Mouse (Mus musculus) myocyte (in vitro differentiated cells): ENCODE results near the gene Meis2. TPM values are rescaled to one million over a fixed set of nuclear protein-coding genes. Genes with fewer than 3 reads are reported as not detected.
A peak's percentile ranks its signal among the peaks of the same experiment; 100 is the strongest.

Source experiments
- H3K27me3 ChIP-seq: one replicate; pipeline ENCODE4 v1.6.1; 2011; ENCODE audit not compliant: control insufficient read depth, insufficient read depth, insufficient read length
- H3K36me3 ChIP-seq: one replicate; pipeline ENCODE4 v1.6.1; 2011; ENCODE audit not compliant: control insufficient read depth, insufficient read depth
- H3K4me2 ChIP-seq: one replicate; pipeline ENCODE4 v1.6.1; 2011; ENCODE audit warnings: low read depth, control low read depth
- H3K4me3 ChIP-seq: one replicate; pipeline ENCODE4 v1.5.1; 2011; ENCODE audit warnings: mild to moderate bottlenecking, control low read depth, moderate library complexity
- H3K79me2 ChIP-seq: one replicate; pipeline ENCODE4 v1.6.1; 2011; ENCODE audit not compliant: control insufficient read depth, insufficient read depth
- H3ac ChIP-seq: one replicate; pipeline ENCODE4 v1.6.1; 2011; ENCODE audit not compliant: control insufficient read depth, insufficient read length
- CEBPB ChIP-seq: IDR thresholded peaks from 2 replicates; pipeline ENCODE4 v1.6.1; 2011; ENCODE audit warnings: mild to moderate bottlenecking, moderate library complexity; ENCODE audit not compliant: poor library complexity, insufficient read depth, severe bottlenecking
- E2F4 ChIP-seq: IDR thresholded peaks from one replicate; pipeline ENCODE4 v1.6.1; 2011; ENCODE audit warnings: mild to moderate bottlenecking, control low read depth, moderate library complexity; ENCODE audit not compliant: insufficient read depth
- MAX ChIP-seq: IDR thresholded peaks from one replicate; pipeline ENCODE4 v1.6.1; 2011; ENCODE audit warnings: low read depth, mild to moderate bottlenecking, control low read depth
- MYOD1 ChIP-seq, 3 experiments: IDR thresholded peaks; one replicate each; pipeline ENCODE4 v1.6.1; 2011; ENCODE audit warnings: control low read depth in 2 of 3, low read depth in 2 of 3, mild to moderate bottlenecking in 2 of 3, moderate library complexity in 1 of 3; ENCODE audit not compliant: insufficient read length in 2 of 3, control insufficient read depth in 1 of 3
- MYOG ChIP-seq, 3 experiments: IDR thresholded peaks; one replicate each; pipeline ENCODE4 v1.6.1; 2011; ENCODE audit warnings: control low read depth in 2 of 3, low read depth in 2 of 3, mild to moderate bottlenecking in 2 of 3; ENCODE audit not compliant: insufficient read length in 2 of 3, control insufficient read depth in 1 of 3, insufficient read depth in 1 of 3
- POLR2A ChIP-seq: IDR thresholded peaks from one replicate; pipeline ENCODE4 v1.6.1; 2011; ENCODE audit warnings: low read depth, mild to moderate bottlenecking, control low read depth, moderate library complexity; ENCODE audit not compliant: insufficient read length
- POLR2AphosphoS2 ChIP-seq: IDR thresholded peaks from one replicate; pipeline ENCODE4 v1.6.1; 2011; ENCODE audit warnings: low read depth, control low read depth; ENCODE audit not compliant: insufficient read length
- REST ChIP-seq: IDR thresholded peaks from one replicate; pipeline ENCODE4 v1.6.1; 2011; ENCODE audit warnings: mild to moderate bottlenecking, control low read depth, moderate library complexity; ENCODE audit not compliant: insufficient read depth, insufficient read length
- SRF ChIP-seq: IDR thresholded peaks from one replicate; pipeline ENCODE4 v1.6.1; 2011; ENCODE audit warnings: low read depth; ENCODE audit not compliant: control insufficient read depth, insufficient read length
- TCF12 ChIP-seq: IDR thresholded peaks from one replicate; pipeline ENCODE4 v1.6.1; 2011; ENCODE audit warnings: mild to moderate bottlenecking, control low read depth; ENCODE audit not compliant: poor library complexity, insufficient read depth, severe bottlenecking
- TCF3 ChIP-seq: IDR thresholded peaks from one replicate; pipeline ENCODE4 v1.6.1; 2011; ENCODE audit warnings: low read depth, control low read depth; ENCODE audit not compliant: insufficient read length
- USF1 ChIP-seq: IDR thresholded peaks from one replicate; pipeline ENCODE4 v1.6.1; 2011; ENCODE audit warnings: low read depth, mild to moderate bottlenecking, control low read depth, moderate library complexity
- polyA plus RNA-seq: library from polyadenylated mRNA; unstranded; fragments of >200 nt; fragmentation: generic; extraction: Trizol; gene quantifications from one replicate; pipeline ENCODE4 v1.2.1, GENCODE M21; 2012; ENCODE audit warnings: missing spikeins

Gene Meis2
- polyA plus RNA-seq, 1 experiment, result 9.3 TPM

GRCm38 (mm10) chr2:116072321-116072640 lies 6.6 kb upstream of the Meis2 start:
- Histone ChIP-seq H3K36me3 (no peaks in the 10 kb centered on the region), H3K4me2 (no peak overlapping the region), H3K27me3 (no peaks in the 10 kb centered on the region), H3K4me3 (no peak overlapping the region), H3K79me2 (peaks cover 4% of the 10 kb centered on the region), H3ac (no peak overlapping the region)
- TF ChIP-seq MYOD1 (IDR thresholded peaks at IDR 0.05; ENCODE audit: control insufficient read depth in 1 of 3, insufficient read length in 2 of 3, low read depth in 2 of 3) (no peak), MAX (no peak), E2F4 (no peak), CEBPB (no peak), SRF (no peak), USF1 (no peak), POLR2A (no peak), TCF3 (no peak), REST (no peak), TCF12 (no peak), MYOG (IDR thresholded peaks at IDR 0.05; ENCODE audit: control insufficient read depth in 1 of 3, insufficient read depth in 1 of 3, insufficient read length in 2 of 3, low read depth in 2 of 3) (no peak), POLR2AphosphoS2 (no peak)

DNA sequence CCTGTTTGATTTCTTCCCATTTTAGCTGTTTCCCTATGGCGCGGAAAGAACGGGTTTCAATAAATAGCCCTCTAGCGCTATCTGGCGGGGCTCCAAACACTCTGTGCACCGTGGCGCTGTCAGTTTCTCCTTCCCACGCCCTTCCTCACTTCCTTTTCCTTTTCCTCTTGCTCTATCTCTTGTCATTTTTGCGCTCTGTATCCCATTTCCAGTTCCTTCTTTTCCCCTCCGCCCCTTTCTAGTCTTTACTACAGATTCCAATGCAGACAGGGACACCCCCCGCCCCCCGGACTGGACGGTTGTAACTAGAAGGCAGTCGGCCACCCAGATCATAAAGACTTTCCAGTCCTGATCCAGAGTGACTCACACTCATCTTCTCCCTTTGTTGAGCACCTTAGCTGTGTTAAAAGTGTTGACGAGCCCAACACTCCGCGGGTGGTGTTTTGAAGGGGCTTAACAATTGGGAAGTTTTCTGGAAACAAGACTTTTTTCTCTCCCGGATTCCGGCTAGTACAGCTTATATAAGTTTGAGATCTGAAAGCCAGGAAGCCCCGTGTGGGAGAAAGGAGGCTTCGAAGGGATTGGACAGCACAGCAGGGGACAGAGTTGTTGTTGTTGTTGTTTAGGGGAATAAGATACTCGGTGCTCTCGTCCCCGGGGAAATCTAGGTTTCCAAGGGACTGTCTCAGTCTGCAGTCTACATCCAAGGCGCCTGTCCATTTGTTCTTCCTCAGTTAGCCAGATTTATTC lies 6.1 kb upstream of the Meis2 start:
- Histone ChIP-seq H3ac (no peak overlapping the region), H3K4me3 (no peak overlapping the region), H3K4me2 (peak overlapping the region; percentile 67), H3K36me3 (no peaks in the 10 kb centered on the region), H3K27me3 (no peaks in the 10 kb centered on the region), H3K79me2 (peaks cover 4% of the 10 kb centered on the region)
- TF ChIP-seq USF1 (no peak), SRF (no peak), POLR2A (no peak), MAX (no peak), MYOD1 (IDR thresholded peaks at IDR 0.05; ENCODE audit: control insufficient read depth in 1 of 3, insufficient read length in 2 of 3, low read depth in 2 of 3) (no peak), CEBPB (no peak), MYOG (IDR thresholded peaks at IDR 0.05; ENCODE audit: control insufficient read depth in 1 of 3, insufficient read depth in 1 of 3, insufficient read length in 2 of 3, low read depth in 2 of 3) (no peak), POLR2AphosphoS2 (no peak), TCF3 (no peak), TCF12 (no peak), REST (no peak)

- Histone ChIP-seq H3ac (no peak overlapping the region), H3K27me3 (no peaks in the 10 kb centered on the region), H3K4me2 (peak overlapping the region; percentile 67), H3K4me3 (no peak overlapping the region), H3K36me3 (no peaks in the 10 kb centered on the region), H3K79me2 (peaks cover 4% of the 10 kb centered on the region)
- no peak for TF ChIP-seq MAX
- TF ChIP-seq MYOD1 (IDR thresholded peaks at IDR 0.05; ENCODE audit: control insufficient read depth in 1 of 3, insufficient read length in 2 of 3, low read depth in 2 of 3), result no peak
- no peak for TF ChIP-seq TCF3
- TF ChIP-seq SRF, result no peak
- TF ChIP-seq CEBPB, result no peak
- TF ChIP-seq POLR2AphosphoS2, result no peak
- TF ChIP-seq REST, result no peak
- no peak for TF ChIP-seq TCF12
- no peak for TF ChIP-seq MYOG (IDR thresholded peaks at IDR 0.05; ENCODE audit: control insufficient read depth in 1 of 3, insufficient read depth in 1 of 3, insufficient read length in 2 of 3, low read depth in 2 of 3)
- TF ChIP-seq E2F4, result no peak
- TF ChIP-seq USF1, result no peak
- TF ChIP-seq POLR2A, result no peak
These were observed 5.2 kb upstream of the Meis2 start for GRCm38 (mm10) chr2:116070614-116071425.

- H3K36me3 ChIP-seq, result no peaks in the 10 kb centered on the region
- H3K27me3 ChIP-seq, result no peaks in the 10 kb centered on the region
- H3K79me2 ChIP-seq, result peaks cover 6% of the 10 kb centered on the region
- no peak overlapping the region for H3ac ChIP-seq
- TF ChIP-seq USF1, result no peak
- peak; percentile 21 for TF ChIP-seq REST
- no peak overlapping the region for H3K4me2 ChIP-seq
- no peak overlapping the region for H3K4me3 ChIP-seq
These were observed 4.0 kb upstream of the Meis2 start for GRCm38 (mm10) chr2:116069451-116070225.
